Comparison of ENCODE assay signal across 8 mouse cellular contexts in the genomic region with DNA sequence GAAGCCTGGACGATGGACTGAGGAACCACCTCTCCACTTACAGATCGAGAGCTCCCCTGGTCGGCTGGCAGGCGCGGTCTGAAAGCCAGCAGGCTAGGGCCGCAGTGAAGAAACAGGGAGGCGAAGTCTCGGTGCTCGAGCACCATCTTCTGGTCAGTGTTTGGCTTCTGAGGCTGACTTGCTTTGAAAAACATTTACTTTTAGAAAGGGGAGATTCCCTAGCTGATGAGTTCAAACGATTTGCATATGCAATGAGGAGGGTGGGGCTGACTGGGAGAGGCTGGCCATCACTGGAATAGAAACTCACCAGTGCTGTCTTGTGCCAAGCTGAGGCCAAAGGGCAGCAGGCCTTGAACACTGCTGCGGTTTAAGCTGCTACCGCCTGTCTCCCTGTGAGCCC. TPM values are rescaled to one million over a fixed set of nuclear protein-coding genes. Genes with fewer than 3 reads are reported as not detected.
DNase-seq lines count a peak whose midpoint lies in the region; ATAC-seq and TF ChIP-seq lines count a peak whose summit lies in the region.

No protein-coding gene starts in this region.

- no peak for TF ChIP-seq EP300 in liver, postnatal 0 days (IDR thresholded peaks at IDR 0.05; ENCODE audit: low read depth)

- ATAC-seq in kidney, postnatal 0 days (replicated peaks; ENCODE audit: low FRiP score, low read depth), result peak; percentile 82
- ATAC-seq in liver, postnatal 0 days, result peak; percentile 82
- no peak for ATAC-seq in erythroid progenitor cell, adult 5-6 weeks (replicated peaks; ENCODE audit: low FRiP score, poor library complexity, severe bottlenecking)

- TF ChIP-seq CTCF in kidney, postnatal 0 days (IDR thresholded peaks at IDR 0.05; ENCODE audit: low read depth), result peak; percentile 89
- TF ChIP-seq CTCF in liver, postnatal 0 days (IDR thresholded peaks at IDR 0.05; ENCODE audit: low read depth), result peak; percentile 62

- H3K4me2 ChIP-seq in kidney, postnatal 0 days (ENCODE audit: low read length), result no peak overlapping the region
- no peak overlapping the region for H3K4me2 ChIP-seq in liver, postnatal 0 days (ENCODE audit: low read depth, low read length)

- 4% methylated on average over 12 of the region's 12 CpGs for WGBS in kidney, postnatal 0 days
- 36% methylated on average over 12 of the region's 12 CpGs for WGBS in liver, postnatal 0 days (ENCODE audit: insufficient replicate concordance)

- no peaks in the 10 kb centered on the region for H3K4me1 ChIP-seq in kidney, postnatal 0 days (replicated peaks; ENCODE audit: insufficient read depth, low read length)
- H3K4me1 ChIP-seq in liver, postnatal 0 days (ENCODE audit: insufficient read depth), result no peaks in the 10 kb centered on the region

- no peaks in the 10 kb centered on the region for H3K27me3 ChIP-seq in kidney, postnatal 0 days (ENCODE audit: insufficient read depth, low read length)
- H3K27me3 ChIP-seq in liver, postnatal 0 days (ENCODE audit: insufficient read depth, low read length), result no peaks in the 10 kb centered on the region

- H3K9me3 ChIP-seq in kidney, postnatal 0 days (replicated peaks; ENCODE audit: low read length), result no peaks in the 10 kb centered on the region
- no peaks in the 10 kb centered on the region for H3K9me3 ChIP-seq in liver, postnatal 0 days (ENCODE audit: low read length)

- DNase-seq in gastrocnemius, postnatal 10 days, result peak; percentile 50
- no peak for DNase-seq in gastrocnemius, postnatal 25 days
- DNase-seq in cerebellum, adult 18-20 months, result peak; percentile 74 to 77
- peak; percentile 50 for DNase-seq in forelimb bud, embryonic 11.5 days (ENCODE audit: low read depth, low spot score)
- DNase-seq in kidney, postnatal 0 days (ENCODE audit: low spot score), result peak; percentile 93
- peak; percentile 63 for DNase-seq in liver, postnatal 0 days
- DNase-seq in ovary, adult 18-20 months (ENCODE audit: low spot score), result peak; percentile 74

- no peak overlapping the region for H3K4me3 ChIP-seq in kidney, postnatal 0 days (replicated peaks; ENCODE audit: low read depth, low read length)
- no peak overlapping the region for H3K4me3 ChIP-seq in liver, postnatal 0 days (ENCODE audit: low read depth, low read length)

- H3K36me3 ChIP-seq in kidney, postnatal 0 days (ENCODE audit: insufficient read depth, low read length), result no peaks in the 10 kb centered on the region
- peaks cover 2% of the 10 kb centered on the region; the same call in 1 of the 2 replicates for H3K36me3 ChIP-seq in liver, postnatal 0 days (replicated peaks; ENCODE audit: insufficient read depth, low read length)

- no peak overlapping the region for H3K9ac ChIP-seq in kidney, postnatal 0 days (ENCODE audit: low read depth, low read length)
- H3K9ac ChIP-seq in liver, postnatal 0 days (replicated peaks), result no peak overlapping the region

- no peak overlapping the region for H3K27ac ChIP-seq in kidney, postnatal 0 days
- H3K27ac ChIP-seq in liver, postnatal 0 days (ENCODE audit: low read depth), result no peak overlapping the region

RNA-seq across cellular contexts. Expression of a gene that starts 24.7 kb away (rescaled TPM):
- total RNA-seq in gastrocnemius, postnatal 10 days (2021), result under 1 TPM in 1 of 2 experiments, not detected in 1; 0.05 TPM
- not detected for total RNA-seq in gastrocnemius, postnatal 25 days (2021)
- 0.24 and 0.63 TPM in 2 replicates for polyA plus RNA-seq in kidney, postnatal 0 days (2015; fragmentation: Nextera tagmentation; extraction: Ambion mirVana)
- polyA plus RNA-seq in liver, postnatal 0 days (2015; fragmentation: Nextera tagmentation; extraction: Ambion mirVana), result 0.11 TPM in 2 replicates
- not detected in 2 replicates for total RNA-seq in erythroid progenitor cell, adult 5-6 weeks (2015; ENCODE audit: low replicate concordance)
- not detected in 2 replicates for total RNA-seq in erythroid progenitor cell, adult 5-6 weeks (2017; ENCODE audit: low replicate concordance)
